ENCODE assay signal across 9 mouse cellular contexts in genomic region chr8:108594361-108595060, GRCm38 (mm10).
DNase-seq lines count a peak whose midpoint lies in the region; ATAC-seq and TF ChIP-seq lines count a peak whose summit lies in the region.
"Had no signal": no experiment of that assay in that cellular context is flagged by ENCODE, and none has a peak within 500 bp of the region (broad histone marks: within the 10 kb centered on the region; RNA-seq: fewer than 3 reads in every experiment).

No protein-coding gene starts in this region.

- DNase-seq in CH12.LX (ENCODE audit: extremely low read depth): no peak
- peak; percentile 33 for DNase-seq in embryo, embryonic 10 days (ENCODE audit: low spot score)
- no peak for DNase-seq in heart, postnatal 0 days (ENCODE audit: low spot score)
- DNase-seq in adrenal gland, postnatal 14 days: no peak
- DNase-seq in testis, postnatal 14 days (ENCODE audit: low spot score): no peak
- DNase-seq in thymus, postnatal 10 days (ENCODE audit: low spot score in 2 of 2): no peak
- DNase-seq: gastrocnemius, postnatal 14 days had no signal

- ATAC-seq in hindbrain, embryonic 12.5 days (ENCODE audit: low FRiP score): no peak
- ATAC-seq in hindbrain, embryonic 16.5 days: no peak
- ATAC-seq in heart, postnatal 0 days (ENCODE audit: insufficient read depth, low read depth): no peak

- H3K4me1 ChIP-seq in hindbrain, embryonic 12.5 days: peaks cover 25% of the 10 kb centered on the region
- H3K4me1 ChIP-seq in hindbrain, embryonic 16.5 days (ENCODE audit: control insufficient read depth, insufficient read depth, low read depth, low read length): peaks cover 4% of the 10 kb centered on the region; the same call in 1 of the 2 replicates
- peaks cover 25 to 43% of the 10 kb centered on the region in 2 experiments for H3K4me1 ChIP-seq in CH12.LX (ENCODE audit: control insufficient read depth in 1 of 2, insufficient read depth in 2 of 2)
- H3K4me1 ChIP-seq in heart, postnatal 0 days (ENCODE audit: control insufficient read depth, insufficient read depth): no peaks in the 10 kb centered on the region

- 34% methylated on average over 9 of the region's 9 CpGs for WGBS in hindbrain, embryonic 12.5 days
- 37% methylated on average over 9 of the region's 9 CpGs for WGBS in hindbrain, embryonic 16.5 days
- WGBS in heart, postnatal 0 days: 56% methylated on average over 9 of the region's 9 CpGs

- no peak for TF ChIP-seq EP300 in CH12.LX (IDR thresholded peaks at IDR 0.05; ENCODE audit: low read length)
- TF ChIP-seq EP300 in heart, postnatal 0 days (IDR thresholded peaks at IDR 0.05; ENCODE audit: low read depth): no peak

- H3K27me3 ChIP-seq in hindbrain, embryonic 12.5 days: 0 out of 2 replicates have a peak, but pooled peaks cover 4% of the 10 kb centered on the region
- no peaks in the 10 kb centered on the region; the same call in 1 of the 2 replicates for H3K27me3 ChIP-seq in hindbrain, embryonic 16.5 days (replicated peaks; ENCODE audit: control insufficient read depth, insufficient read depth, low read length)
- no peaks in the 10 kb centered on the region for H3K27me3 ChIP-seq in CH12.LX (replicated peaks)
- no peaks in the 10 kb centered on the region for H3K27me3 ChIP-seq in heart, postnatal 0 days (ENCODE audit: control insufficient read depth, insufficient read depth, low read length)

- peak overlapping the region; percentile 50; the same call in 1 of the 2 replicates for H3K27ac ChIP-seq in hindbrain, embryonic 12.5 days
- H3K27ac ChIP-seq in hindbrain, embryonic 16.5 days (ENCODE audit: low read depth, low read length): no peak overlapping the region
- peak overlapping the region; percentile 16; the same call in 1 of the 2 replicates for H3K27ac ChIP-seq in CH12.LX (ENCODE audit: insufficient read depth, low read depth)
- peak overlapping the region; percentile 36; the same call in 1 of the 2 replicates for H3K27ac ChIP-seq in heart, postnatal 0 days (ENCODE audit: low read depth)

- H3K9me3 ChIP-seq in hindbrain, embryonic 12.5 days (replicated peaks): no peaks in the 10 kb centered on the region
- no peaks in the 10 kb centered on the region for H3K9me3 ChIP-seq in hindbrain, embryonic 16.5 days (ENCODE audit: control insufficient read depth, low read length)
- no peaks in the 10 kb centered on the region for H3K9me3 ChIP-seq in CH12.LX (replicated peaks; ENCODE audit: low read length)
- no peaks in the 10 kb centered on the region for H3K9me3 ChIP-seq in heart, postnatal 0 days (replicated peaks; ENCODE audit: control insufficient read depth, low read length)

- in situ Hi-C loops in CH12.LX (cut with MboI; ENCODE audit: low pct_ligation_motif_present, low pct_unique_long_range_greater_than_20kb, low sequenced_read_pairs): loop anchor here (25.0 kb wide), 1 partner anchor 318 kb away; no protein-coding TSS in a partner anchor

- H3K79me2 ChIP-seq in CH12.LX (replicated peaks; ENCODE audit: control insufficient read depth, extremely low read depth, insufficient read depth, poor library complexity, severe bottlenecking): no peaks in the 10 kb centered on the region

- no peak for TF ChIP-seq POLR2A in CH12.LX (IDR thresholded peaks at IDR 0.05; ENCODE audit: low read depth, low read length)

- no peak overlapping the region for H3K9ac ChIP-seq in hindbrain, embryonic 12.5 days
- no peak overlapping the region for H3K9ac ChIP-seq in hindbrain, embryonic 16.5 days (ENCODE audit: low read depth, low read length)
- no peak overlapping the region for H3K9ac ChIP-seq in CH12.LX (ENCODE audit: insufficient read depth, low read depth)
- H3K9ac ChIP-seq in heart, postnatal 0 days (replicated peaks; ENCODE audit: low read depth, low read length): no peak overlapping the region

- TF ChIP-seq CTCF in CH12.LX (conservative IDR thresholded peaks at IDR 0.05 in 1 of 2, IDR thresholded peaks at IDR 0.05 in 1 of 2; ENCODE audit: low read depth in 2 of 2, low read length in 2 of 2): no peak
- TF ChIP-seq CTCF in heart, postnatal 0 days (IDR thresholded peaks at IDR 0.05; ENCODE audit: low read depth): no peak

- H3K4me3 ChIP-seq in hindbrain, embryonic 12.5 days: no peak overlapping the region
- no peak overlapping the region for H3K4me3 ChIP-seq in hindbrain, embryonic 16.5 days (ENCODE audit: low read length)
- H3K4me3 ChIP-seq in CH12.LX (replicated peaks in 1 of 3; ENCODE audit: low read depth in 2 of 3, low read length in 2 of 3, poor library complexity in 1 of 3): no peak overlapping the region
- no peak overlapping the region for H3K4me3 ChIP-seq in heart, postnatal 0 days (ENCODE audit: low read depth, low read length)

- no peak overlapping the region for H3K4me2 ChIP-seq in hindbrain, embryonic 12.5 days (replicated peaks)
- H3K4me2 ChIP-seq in hindbrain, embryonic 16.5 days (ENCODE audit: low read length): no peak overlapping the region
- H3K4me2 ChIP-seq in CH12.LX (ENCODE audit: insufficient read depth, low read depth, poor library complexity, severe bottlenecking): peak overlapping the region; percentile 33
- no peak overlapping the region for H3K4me2 ChIP-seq in heart, postnatal 0 days (ENCODE audit: low read depth, low read length)

- no peak for TF ChIP-seq RAD21 in CH12.LX (IDR thresholded peaks at IDR 0.05; ENCODE audit: low read depth, low read length)

- no peaks in the 10 kb centered on the region for H3K36me3 ChIP-seq in hindbrain, embryonic 12.5 days
- no peaks in the 10 kb centered on the region for H3K36me3 ChIP-seq in hindbrain, embryonic 16.5 days (ENCODE audit: control insufficient read depth, insufficient read depth, low read length)
- no peaks in the 10 kb centered on the region for H3K36me3 ChIP-seq in CH12.LX (replicated peaks in 1 of 2; ENCODE audit: control insufficient read depth in 1 of 2, insufficient read depth in 1 of 2, low read length in 1 of 2)
- no peaks in the 10 kb centered on the region for H3K36me3 ChIP-seq in heart, postnatal 0 days (replicated peaks; ENCODE audit: control insufficient read depth, insufficient read depth, low read length)

- dilution Hi-C loops in CH12.LX (cut with MboI; ENCODE audit: extremely low pct_ligation_motif_present, extremely low pct_unique_long_range_greater_than_20kb, low sequenced_read_pairs): no loop called here

TF ChIP-seq in CH12.LX, 34 proteins besides CTCF, POLR2A, EP300 and RAD21:
- TF ChIP-seq UBTF (IDR thresholded peaks at IDR 0.05; ENCODE audit: low read depth, low read length): no peak
